Mouse (Mus musculus): ENCODE data around the gene Pik3r6.

The Pik3r6 gene

GRCm38 (mm10) chr11:68536465-68536864, 33.6 kb downstream of the Pik3r6 start:
- no peak for DNase-seq

DNA sequence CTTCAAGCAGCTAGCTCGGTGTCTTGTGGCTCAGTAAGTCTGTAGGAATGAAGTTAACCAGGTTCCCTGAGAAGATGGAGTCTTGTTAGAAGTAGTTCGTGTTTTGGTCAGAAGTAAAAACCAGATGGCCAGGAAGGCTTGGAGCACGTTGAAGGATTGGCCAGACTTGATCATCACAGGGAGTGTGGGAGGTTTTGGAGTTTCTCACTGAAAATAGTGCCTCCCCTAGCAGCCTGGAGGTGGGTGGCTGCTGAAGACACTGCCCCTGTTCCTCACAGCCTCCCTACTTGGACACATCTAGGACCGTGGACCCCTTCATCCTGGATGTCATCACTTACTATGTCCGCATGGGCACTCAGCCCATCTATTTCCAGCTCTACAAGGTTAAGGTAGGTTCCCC, 36.8 kb downstream of the Pik3r6 start:
- DNase-seq: no peak

DNA sequence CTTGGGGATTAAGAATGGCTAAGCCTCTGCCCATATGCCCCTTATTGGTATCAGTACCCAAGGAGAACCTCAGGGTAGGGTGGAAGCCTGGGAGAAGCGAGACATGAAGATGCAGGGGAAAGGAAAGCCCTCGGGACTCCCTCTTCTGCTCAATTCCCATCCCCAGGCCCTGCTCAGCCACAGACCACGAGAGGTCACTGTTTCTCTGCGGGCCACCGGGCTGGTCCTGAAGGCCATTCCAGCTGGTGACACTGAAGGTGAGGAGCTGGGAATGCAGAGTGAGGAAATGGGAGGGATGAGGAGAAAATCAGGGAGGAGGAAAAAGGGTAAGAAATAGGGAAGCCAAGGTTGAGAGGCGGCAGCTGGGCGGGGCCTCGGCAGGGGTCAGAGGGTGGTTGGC, 41.7 kb downstream of the Pik3r6 start:
- no peak for DNase-seq

DNA sequence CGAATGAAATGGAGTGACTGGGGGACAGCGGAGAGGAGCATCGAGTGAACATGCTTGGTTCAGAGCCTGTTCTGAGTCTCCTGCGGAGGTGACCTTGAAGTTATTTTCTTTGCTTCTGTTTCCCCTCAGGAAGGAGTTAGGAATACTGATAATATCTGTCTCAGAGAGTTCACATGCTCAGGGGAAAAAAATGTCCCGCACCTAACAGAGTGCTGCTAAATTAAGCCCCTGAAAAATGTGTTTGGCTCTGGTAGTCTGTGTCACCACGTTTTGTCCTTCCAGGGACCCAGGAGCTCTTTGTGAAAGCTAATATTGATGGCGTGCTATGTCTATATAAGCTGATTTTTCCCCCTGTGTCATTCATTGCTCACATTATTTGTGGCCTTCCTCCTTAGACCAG, 42.4 kb downstream of the Pik3r6 start:
- no peak for DNase-seq

GRCm38 (mm10) chr11:68545682-68546222, 42.9 kb downstream of the Pik3r6 start:
- no peak for DNase-seq

- no peak for DNase-seq
These were observed 44.7 kb downstream of the Pik3r6 start for GRCm38 (mm10) chr11:68547484-68547883.

GRCm38 (mm10) chr11:68549597-68549996, 46.8 kb downstream of the Pik3r6 start:
- DNase-seq: no peak

DNA sequence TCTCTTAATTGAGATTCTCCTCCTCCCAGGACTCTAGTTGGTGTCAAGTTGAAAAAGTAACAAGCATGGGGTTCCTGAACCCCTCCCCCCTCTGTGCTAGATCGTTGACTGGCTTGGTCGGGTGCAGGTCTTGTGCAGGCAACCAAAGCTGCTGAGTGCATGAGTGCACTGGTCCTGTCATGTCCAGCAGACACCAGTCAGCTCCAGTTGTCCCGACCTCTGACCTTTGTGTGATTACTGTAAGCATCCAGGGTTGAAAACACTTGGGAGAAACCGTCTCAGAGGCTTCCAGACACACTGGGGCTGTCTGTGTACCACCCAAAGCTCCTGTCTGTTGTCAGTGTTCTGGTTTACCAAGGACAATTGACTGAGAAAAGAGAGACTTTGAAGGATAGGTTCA, 47.5 kb downstream of the Pik3r6 start:
- DNase-seq: no peak

DNA sequence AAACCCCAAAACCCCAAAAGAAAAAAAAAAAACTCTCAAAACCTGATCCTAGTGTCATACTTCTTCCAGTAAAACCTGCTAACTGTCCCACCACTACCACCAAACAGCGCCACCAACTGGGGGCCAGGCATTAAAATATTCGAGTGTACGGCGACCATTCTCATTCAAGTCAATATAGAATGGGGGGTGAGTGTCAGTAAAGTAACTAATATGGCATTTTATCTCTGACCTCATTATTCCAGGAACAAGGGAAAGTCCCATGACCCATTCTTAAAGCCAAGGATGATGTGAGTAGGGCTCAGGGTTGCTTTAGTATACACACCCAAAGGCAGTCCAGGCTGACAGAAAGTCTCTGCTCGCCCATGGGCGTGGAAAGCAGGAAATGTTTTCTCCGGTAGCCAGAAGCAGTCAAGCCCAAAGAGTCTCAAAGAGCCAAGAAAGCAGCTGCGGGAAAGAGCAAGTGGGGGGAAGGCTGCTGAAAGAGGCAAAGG, 51.2 kb downstream of the Pik3r6 start:
- DNase-seq: peak; percentile 62

- no peak for DNase-seq
These were observed 53.2 kb downstream of the Pik3r6 start, which contains the start of gene Mfsd6l for GRCm38 (mm10) chr11:68555918-68556584. Gene Mfsd6l (plus strand): TSS chr11:68556186.

DNA sequence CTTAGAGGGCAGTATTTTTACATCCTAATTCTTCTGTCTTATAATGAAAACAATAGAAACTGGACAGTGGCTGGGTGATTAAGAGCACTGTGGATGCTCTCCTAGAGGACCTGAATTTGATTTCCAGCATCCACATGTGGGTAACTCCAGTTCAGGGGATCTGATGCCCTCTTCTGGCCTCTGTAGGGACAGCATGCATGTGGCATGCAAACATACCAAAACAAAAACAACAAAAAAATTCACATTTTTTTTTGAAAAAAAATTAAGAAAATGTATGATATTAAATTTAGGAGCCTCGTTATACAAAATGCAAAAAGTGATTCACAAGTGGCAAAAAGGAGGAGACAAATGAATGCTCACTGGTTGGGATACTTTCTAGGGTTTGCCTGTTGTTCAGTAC, 56.7 kb downstream of the Pik3r6 start:
- DNase-seq: no peak

- no peak for DNase-seq
These were observed 59.4 kb downstream of the Pik3r6 start for GRCm38 (mm10) chr11:68561957-68562950.

- DNase-seq: no peak
These were observed 61.7 kb downstream of the Pik3r6 start for GRCm38 (mm10) chr11:68564356-68565031.

DNA sequence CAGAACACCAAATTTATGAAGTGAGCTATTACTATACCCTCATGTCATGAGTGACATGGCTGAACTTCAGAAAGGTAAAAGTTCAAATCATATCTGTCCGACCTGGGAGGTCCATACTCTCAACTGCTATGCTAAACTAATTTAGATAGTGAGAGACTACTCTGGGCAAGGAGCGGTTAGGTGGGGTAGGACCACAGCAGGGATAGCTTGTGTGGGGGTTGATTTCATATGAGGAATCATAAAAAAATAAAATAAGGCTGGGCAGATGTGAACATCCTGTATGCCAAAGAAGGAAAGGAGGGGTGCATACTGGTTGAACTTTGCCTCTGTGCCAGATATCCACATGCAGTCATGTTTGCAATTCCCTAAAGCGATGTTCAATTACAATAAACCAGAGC, 62.2 kb downstream of the Pik3r6 start:
- DNase-seq: no peak

DNA sequence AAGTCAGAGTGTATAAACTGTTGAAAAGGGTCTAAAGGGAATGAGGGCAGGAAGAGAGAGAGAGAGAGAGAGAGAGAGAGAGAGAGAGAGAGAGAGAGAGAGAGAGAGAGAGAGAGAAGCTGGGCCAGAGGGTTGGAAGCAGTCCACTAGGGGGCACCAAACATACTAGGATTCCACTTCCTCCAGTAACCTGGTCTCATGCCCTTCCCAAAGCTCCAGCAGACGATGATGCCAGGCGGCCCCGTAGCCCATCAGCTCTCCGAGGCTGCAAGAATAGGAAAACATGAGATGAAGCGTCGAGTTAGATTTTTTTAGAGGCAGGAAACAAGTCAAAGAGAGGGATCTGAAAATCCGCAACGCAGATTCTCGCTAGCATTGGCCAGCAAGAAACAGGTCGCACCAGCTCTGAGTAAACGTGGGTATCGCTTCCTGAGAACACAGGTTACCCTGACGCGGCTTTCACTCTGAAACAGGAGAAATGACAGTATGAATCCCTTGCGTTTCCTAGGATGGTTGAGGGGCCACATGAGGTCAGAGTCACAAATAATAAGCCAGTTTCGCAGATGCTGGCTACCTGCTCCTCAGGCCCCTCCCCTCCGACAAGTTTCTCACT, 63.7 kb downstream of the Pik3r6 start:
- DNase-seq: peak; percentile 88

DNA sequence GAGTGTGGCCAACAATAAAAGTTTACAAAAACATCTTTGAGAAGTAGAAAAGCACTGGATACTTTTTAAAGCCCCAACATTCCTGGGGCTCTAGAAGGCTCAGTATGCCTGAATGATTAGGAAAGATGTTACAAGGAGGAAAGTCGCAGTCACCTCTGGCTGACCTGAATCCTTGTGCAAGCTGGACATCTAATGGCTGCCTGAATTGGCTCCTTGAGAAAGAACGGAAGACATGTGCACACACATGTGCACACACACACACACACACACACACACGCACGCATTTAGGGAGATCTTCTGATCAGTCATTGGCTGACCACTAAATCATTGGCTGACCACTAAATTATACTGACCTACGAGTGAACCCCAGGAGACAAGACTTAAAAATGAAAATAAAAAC, 68.0 kb downstream of the Pik3r6 start:
- DNase-seq: no peak

DNA sequence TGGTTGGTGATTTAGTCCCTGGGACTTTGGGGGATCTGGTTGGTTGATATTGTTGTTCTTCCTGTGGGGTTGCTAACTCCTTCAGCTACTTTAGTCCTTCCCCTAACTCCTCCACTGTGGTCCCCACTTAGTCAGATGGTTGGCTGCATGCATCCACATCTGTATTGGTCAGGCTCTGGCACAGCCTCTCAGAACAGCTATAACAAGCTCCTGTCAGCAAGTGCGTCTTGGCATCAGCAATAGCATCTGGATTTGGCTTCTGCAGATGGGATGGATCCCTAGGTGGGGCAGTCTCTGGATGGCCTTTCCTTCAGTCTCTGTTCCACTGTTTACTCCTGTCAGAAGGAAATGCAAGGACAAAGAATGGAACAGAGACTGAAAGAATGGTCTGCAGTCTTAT, 74.3 kb downstream of the Pik3r6 start:
- no peak for DNase-seq

DNA sequence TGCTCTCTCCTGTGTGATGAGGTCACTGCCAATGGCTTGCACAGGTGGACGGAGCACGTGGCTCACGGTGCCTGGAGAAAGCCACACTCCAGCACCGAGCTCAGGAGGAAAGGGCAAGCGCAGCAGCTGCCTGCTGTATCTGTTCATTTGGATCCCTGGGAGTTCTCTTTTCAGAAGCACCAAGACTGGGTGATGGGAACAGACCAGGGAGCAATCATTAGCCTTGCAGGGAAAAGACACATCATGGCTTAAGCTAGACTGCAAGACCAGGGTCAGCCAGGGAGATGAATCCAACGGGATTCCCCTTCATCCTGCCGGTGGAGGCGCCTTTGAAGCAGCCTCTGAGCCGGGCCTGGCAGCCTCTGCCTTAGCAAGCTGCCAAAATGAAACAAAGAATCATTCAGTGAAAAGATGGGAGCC, 76.7 kb downstream of the Pik3r6 start:
- DNase-seq: peak; percentile 63

DNA sequence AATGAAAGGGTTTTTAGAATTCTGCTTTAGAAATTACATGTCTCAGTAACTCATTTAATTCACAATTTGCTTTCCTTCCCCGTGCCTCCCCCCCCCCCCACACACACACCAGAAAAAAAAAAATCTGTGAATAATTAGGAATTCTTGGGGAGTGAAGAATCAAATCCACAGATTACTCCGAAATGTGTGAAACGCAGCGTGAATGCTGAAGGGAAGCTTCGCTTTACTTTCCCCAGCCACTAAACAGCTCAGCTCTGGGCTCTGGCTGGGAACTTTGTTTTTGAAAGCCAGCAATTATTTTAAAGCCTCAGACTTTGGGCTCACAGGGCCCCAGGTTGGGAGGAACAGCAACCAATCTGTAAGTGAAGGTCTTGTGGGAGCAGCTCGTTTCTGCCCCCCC, 77.7 kb downstream of the Pik3r6 start:
- no peak for DNase-seq

GRCm38 (mm10) chr11:68583225-68583624, 80.4 kb downstream of the Pik3r6 start:
- DNase-seq: peak; percentile 63

DNA sequence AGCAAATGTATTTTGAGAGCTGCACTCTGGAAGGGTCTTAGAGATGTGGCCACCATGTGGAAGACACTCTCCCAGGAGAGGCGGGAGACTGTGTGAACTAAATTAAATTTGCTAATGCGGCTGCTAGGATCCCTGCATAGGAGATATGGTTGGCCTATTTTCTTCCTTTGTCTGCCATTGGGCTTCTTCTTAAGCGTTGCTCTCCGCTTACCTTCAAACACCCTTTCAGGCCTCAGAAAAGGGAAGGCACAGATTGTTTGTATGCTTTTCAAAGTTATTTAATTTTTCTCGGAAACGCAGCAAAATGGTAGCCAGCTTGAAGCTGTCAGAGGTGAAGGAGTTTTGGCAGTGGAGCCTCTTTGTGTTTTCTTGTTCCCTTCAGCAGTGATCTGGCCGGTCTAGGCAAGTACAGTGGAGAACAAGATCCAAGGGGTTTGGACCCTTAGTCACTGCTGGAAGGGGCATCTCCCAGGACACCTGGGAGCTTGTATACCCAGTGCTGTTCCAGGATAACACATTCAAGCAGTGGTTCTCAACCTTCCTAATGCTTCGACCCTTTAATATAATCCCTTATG, 81.2 kb downstream of the Pik3r6 start:
- no peak for DNase-seq

DNA sequence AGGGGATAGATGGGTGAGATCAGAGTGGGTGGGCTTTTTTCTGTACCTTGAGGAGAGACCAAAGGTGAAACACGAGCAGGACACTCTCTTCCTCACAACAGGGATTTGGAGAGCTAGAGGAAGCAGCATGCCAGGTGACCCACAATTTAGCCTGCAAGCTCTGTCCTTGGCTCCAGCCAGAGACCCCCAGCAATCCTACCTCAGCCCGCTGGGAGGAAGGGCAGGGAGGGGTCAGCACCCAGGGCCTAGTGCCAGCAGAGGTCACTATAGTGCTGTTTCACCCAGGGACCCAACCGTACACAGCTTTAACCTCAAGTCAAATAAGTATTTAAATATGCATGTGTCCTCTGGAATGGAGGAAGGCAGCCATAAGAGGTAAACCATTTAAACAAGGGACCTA, 83.1 kb downstream of the Pik3r6 start:
- no peak for DNase-seq

All from right cerebral cortex, postnatal 4 days (tissue).